21 mouse cellular contexts compared by ENCODE assay signal in the genomic region with DNA sequence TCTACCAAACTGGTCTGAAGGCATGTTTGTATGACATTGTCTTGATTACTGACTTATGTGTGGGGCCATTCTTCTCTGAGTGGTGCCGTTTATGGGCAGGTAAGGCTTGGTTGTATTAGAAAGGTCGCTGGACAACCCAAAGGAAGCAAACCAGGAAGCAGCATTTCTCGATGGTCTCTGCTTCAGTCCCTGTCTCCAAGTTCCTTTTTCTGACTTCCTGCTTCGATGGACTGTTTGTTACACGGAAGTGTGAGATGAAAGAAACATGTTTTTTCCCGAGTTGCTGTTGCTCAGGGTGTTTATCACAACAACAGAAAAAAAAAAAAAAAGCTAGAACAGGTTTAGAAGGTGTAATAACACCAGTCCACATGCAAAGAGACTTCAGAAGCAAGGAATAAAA.
"Had no signal": no experiment of that assay in that cellular context is flagged by ENCODE, and none has a peak within 500 bp of the region (broad histone marks: within the 10 kb centered on the region; RNA-seq: fewer than 3 reads in every experiment).

No protein-coding gene starts in this region.

- H3K4me1 ChIP-seq: liver, embryonic 15.5 days; lung, embryonic 15.5 days; megakaryocyte, embryonic 14.5 days; midbrain, embryonic 13.5 days; midbrain, embryonic 15.5 days; neural tube, embryonic 15.5 days had no signal

- H3K9ac ChIP-seq: liver, embryonic 15.5 days; liver, postnatal 0 days; lung, embryonic 15.5 days; midbrain, embryonic 13.5 days; midbrain, embryonic 15.5 days; neural tube, embryonic 13.5 days; neural tube, embryonic 15.5 days had no signal

- H3K27ac ChIP-seq: liver, embryonic 15.5 days; lung, embryonic 15.5 days; macrophage; midbrain, embryonic 13.5 days; midbrain, embryonic 15.5 days; neural tube, embryonic 13.5 days; neural tube, embryonic 15.5 days had no signal

- H3K9me3 ChIP-seq: liver, embryonic 15.5 days; lung, embryonic 15.5 days; midbrain, embryonic 13.5 days; midbrain, embryonic 15.5 days; neural tube, embryonic 13.5 days; neural tube, embryonic 15.5 days had no signal

- H3K4me3 ChIP-seq: liver, embryonic 15.5 days; lung, embryonic 15.5 days; megakaryocyte, embryonic 14.5 days; midbrain, embryonic 13.5 days; midbrain, embryonic 15.5 days; neural tube, embryonic 13.5 days; neural tube, embryonic 15.5 days had no signal

- ATAC-seq: liver, postnatal 0 days; lung, postnatal 0 days; midbrain, embryonic 13.5 days; midbrain, embryonic 15.5 days had no signal

- DNase-seq: liver, postnatal 0 days; lung, adult 2 months; lung, postnatal 14 days; lung, postnatal 36 days; retina, postnatal 1 day; right cerebral cortex, adult 18-20 months; right cerebral cortex, postnatal 25 days; right cerebral cortex, postnatal 4 days; spleen, adult 18-20 months; thymus, adult 18-20 months; thymus, postnatal 14 days; thymus, postnatal 36 days had no signal

- H3K36me3 ChIP-seq: liver, embryonic 15.5 days; lung, embryonic 15.5 days; midbrain, embryonic 13.5 days; midbrain, embryonic 15.5 days; neural tube, embryonic 13.5 days; neural tube, embryonic 15.5 days had no signal

- H3K27me3 ChIP-seq: liver, embryonic 15.5 days; lung, embryonic 15.5 days; megakaryocyte, embryonic 14.5 days; midbrain, embryonic 13.5 days; midbrain, embryonic 15.5 days; neural tube, embryonic 13.5 days; neural tube, embryonic 15.5 days had no signal
